Mouse (Mus musculus): ENCODE data around the gene Ubl7.

DNA sequence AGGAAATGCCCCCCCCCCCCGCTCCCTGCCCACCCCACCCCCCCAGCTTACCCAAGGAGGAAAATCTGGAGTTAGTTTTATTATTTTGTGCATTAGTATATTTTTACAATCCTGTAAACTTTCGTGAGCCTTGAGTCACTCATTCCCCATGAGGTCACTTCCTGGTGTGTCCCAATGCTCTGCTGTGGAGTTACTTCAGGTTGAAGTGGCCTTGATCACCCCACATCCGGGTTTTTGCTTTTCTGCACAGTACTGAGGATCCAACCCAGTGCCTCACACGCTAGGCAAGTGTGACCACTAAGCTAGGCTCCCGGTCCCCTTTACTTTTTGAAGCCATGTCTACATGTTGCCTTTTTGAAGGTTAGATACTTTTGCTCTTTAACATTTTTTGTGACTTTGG is 36.6 kb upstream of the Ubl7 start:
- TF ChIP-seq CTCF (IDR thresholded peaks at IDR 0.05; ENCODE audit: low read depth, low read length) (no peak), POLR2A (IDR thresholded peaks at IDR 0.05; ENCODE audit: borderline replicate concordance, low read depth, low read length) (no peak)
